Mouse (Mus musculus) gastrocnemius, adult 2 months (tissue): Measurements from ENCODE around the gene AI464131. TPM values are rescaled to one million over a fixed set of nuclear protein-coding genes. Genes with fewer than 3 reads are reported as not detected.
A peak's percentile ranks its signal among the peaks of the same experiment; 100 is the strongest.

ENCODE experiments used
- DNase-seq: peaks from one replicate; pipeline ENCODE4 v3.0.0; 2022
- H3K27ac ChIP-seq: fragments of 200-600 bp; 2 replicates; pipeline ENCODE4 v1.8.1; 2022; ENCODE audit warnings: mild to moderate bottlenecking
- H3K4me3 ChIP-seq: fragments of 200-600 bp; 2 replicates; pipeline ENCODE4 v1.8.1; 2022; ENCODE audit warnings: mild to moderate bottlenecking, moderate library complexity
- CTCF ChIP-seq: fragments of 200-600 bp; IDR thresholded peaks from 2 replicates; pipeline ENCODE4 v1.8.1; 2022; ENCODE audit warnings: antibody characterized with exemption, mild to moderate bottlenecking, moderate library complexity
- intact Hi-C: fragments of 180-260 bp; cut with DNase I; formaldehyde crosslinking; loops from one replicate; pipeline ENCODE4 v1.15.1; 2025
- total RNA-seq, 2 experiments: library from RNA; stranded (reverse); gene quantifications; 2 replicates each; pipeline ENCODE4 v1.2.3; 2021

AI464131 gene
- total RNA-seq, 2 experiments from 2014 or later, result 75.0 to 87.5 TPM

GRCm38 (mm10) chr4:41502171-41502940 lies 520 bp downstream of the AI464131 start:
- peak overlapping the region; percentile 99 for H3K27ac ChIP-seq
- no peak for TF ChIP-seq CTCF
- intact Hi-C loops, result loop anchor here (2.0 kb wide), 1 partner anchor 22 kb away; no protein-coding TSS in a partner anchor
- DNase-seq, result peak; percentile 82
- peak overlapping the region; percentile 87 for H3K4me3 ChIP-seq

GRCm38 (mm10) chr4:41500787-41501186 lies 2.1 kb downstream of the AI464131 start:
- no peak for TF ChIP-seq CTCF
- Histone ChIP-seq H3K27ac (peak overlapping the region; percentile 99), H3K4me3 (peak overlapping the region; percentile 87)
- DNase-seq, result peak; percentile 71
- intact Hi-C loops, result no loop called here

- DNase-seq, result peak; percentile 40
- H3K27ac ChIP-seq, result peak overlapping the region; percentile 99
- no peak for TF ChIP-seq CTCF
- intact Hi-C loops, result no loop called here
- H3K4me3 ChIP-seq, result peak overlapping the region; percentile 87
Measured at GRCm38 (mm10) chr4:41499619-41500018, 3.3 kb downstream of the AI464131 start.

DNA sequence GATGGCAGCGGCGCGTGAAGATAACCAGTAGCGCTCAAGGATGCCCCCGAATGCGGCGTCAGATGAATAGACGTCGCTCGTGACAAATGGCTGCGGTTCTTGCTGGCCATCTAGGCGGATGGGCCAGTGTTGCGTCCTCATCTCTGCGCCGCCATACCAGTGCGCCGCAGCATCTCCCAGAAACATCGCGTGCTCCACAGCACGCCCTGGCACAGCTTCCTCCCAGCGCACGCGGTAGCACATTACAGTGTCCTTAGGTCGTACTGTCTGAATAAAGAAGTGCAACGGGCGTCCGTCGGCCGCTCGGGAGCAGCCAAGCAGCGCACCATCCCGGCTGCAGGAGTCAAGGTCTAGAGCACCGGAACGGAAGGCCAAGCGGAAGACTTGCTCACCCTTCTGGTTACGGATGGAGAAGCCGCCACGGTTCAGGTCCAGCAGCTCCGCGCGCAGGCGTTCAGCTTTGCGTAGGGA lies 3.9 kb downstream of the AI464131 start:
- peak overlapping the region; percentile 99 for H3K27ac ChIP-seq
- TF ChIP-seq CTCF, result no peak
- DNase-seq, result no peak
- intact Hi-C loops, result no loop called here
- H3K4me3 ChIP-seq, result peak overlapping the region; percentile 87

- no peak for TF ChIP-seq CTCF
- DNase-seq, result peak; percentile 34
- intact Hi-C loops, result no loop called here
- Histone ChIP-seq H3K4me3 (peak overlapping the region; percentile 87), H3K27ac (0 out of 2 replicates have a peak overlapping the region, but pooled peaks have one; percentile 8)
Measured at GRCm38 (mm10) chr4:41497995-41498845, 4.7 kb downstream of the AI464131 start.

DNA sequence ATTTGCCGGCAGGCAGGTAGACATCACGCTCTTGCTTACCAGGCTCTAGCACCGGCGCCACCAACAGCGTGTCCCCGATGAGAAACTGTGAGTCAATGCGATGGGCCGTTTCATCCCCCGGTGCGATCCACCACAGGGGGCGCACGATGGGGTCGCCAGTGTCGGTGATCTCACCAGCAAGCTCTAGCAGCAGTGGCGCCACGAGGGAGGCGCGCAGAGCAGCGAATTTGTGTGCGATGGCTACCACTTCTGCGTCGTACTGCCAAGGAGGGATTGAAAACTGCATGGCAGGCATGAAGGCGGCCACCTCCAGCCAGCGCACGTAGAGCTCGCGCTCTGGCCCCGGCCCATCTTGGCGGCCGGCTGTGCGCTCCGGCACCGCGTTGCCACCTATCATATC lies 5.3 kb downstream of the AI464131 start:
- Histone ChIP-seq H3K4me3 (peak overlapping the region; percentile 87), H3K27ac (0 out of 2 replicates have a peak overlapping the region, but pooled peaks have one; percentile 6)
- TF ChIP-seq CTCF, result no peak
- DNase-seq, result peak; percentile 39
- intact Hi-C loops, result no loop called here

GRCm38 (mm10) chr4:41497046-41497445 lies 5.8 kb downstream of the AI464131 start:
- Histone ChIP-seq H3K27ac (0 out of 2 replicates have a peak overlapping the region, but pooled peaks have one; percentile 6), H3K4me3 (no peak overlapping the region; the same call in 1 of the 2 replicates)
- intact Hi-C loops, result no loop called here
- TF ChIP-seq CTCF, result no peak
- no peak for DNase-seq

GRCm38 (mm10) chr4:41495850-41496249 lies 7.0 kb downstream of the AI464131 start:
- no peak for TF ChIP-seq CTCF
- peak overlapping the region; percentile 50 for H3K27ac ChIP-seq
- intact Hi-C loops, result no loop called here
- DNase-seq, result peak; percentile 48
- peak overlapping the region; percentile 14; the same call in 1 of the 2 replicates for H3K4me3 ChIP-seq

- TF ChIP-seq CTCF, result no peak
- no peak overlapping the region; the same call in 1 of the 2 replicates for H3K4me3 ChIP-seq
- peak overlapping the region; percentile 50; the same call in 1 of the 2 replicates for H3K27ac ChIP-seq
- intact Hi-C loops, result no loop called here
- peak; percentile 33 for DNase-seq
Measured at GRCm38 (mm10) chr4:41495076-41495475, 7.8 kb downstream of the AI464131 start.

GRCm38 (mm10) chr4:41494378-41494777 lies 8.5 kb downstream of the AI464131 start:
- intact Hi-C loops, result no loop called here
- no peak for TF ChIP-seq CTCF
- peak overlapping the region; percentile 21; the same call in 1 of the 2 replicates for H3K27ac ChIP-seq
- no peak overlapping the region for H3K4me3 ChIP-seq
- DNase-seq, result no peak

DNA sequence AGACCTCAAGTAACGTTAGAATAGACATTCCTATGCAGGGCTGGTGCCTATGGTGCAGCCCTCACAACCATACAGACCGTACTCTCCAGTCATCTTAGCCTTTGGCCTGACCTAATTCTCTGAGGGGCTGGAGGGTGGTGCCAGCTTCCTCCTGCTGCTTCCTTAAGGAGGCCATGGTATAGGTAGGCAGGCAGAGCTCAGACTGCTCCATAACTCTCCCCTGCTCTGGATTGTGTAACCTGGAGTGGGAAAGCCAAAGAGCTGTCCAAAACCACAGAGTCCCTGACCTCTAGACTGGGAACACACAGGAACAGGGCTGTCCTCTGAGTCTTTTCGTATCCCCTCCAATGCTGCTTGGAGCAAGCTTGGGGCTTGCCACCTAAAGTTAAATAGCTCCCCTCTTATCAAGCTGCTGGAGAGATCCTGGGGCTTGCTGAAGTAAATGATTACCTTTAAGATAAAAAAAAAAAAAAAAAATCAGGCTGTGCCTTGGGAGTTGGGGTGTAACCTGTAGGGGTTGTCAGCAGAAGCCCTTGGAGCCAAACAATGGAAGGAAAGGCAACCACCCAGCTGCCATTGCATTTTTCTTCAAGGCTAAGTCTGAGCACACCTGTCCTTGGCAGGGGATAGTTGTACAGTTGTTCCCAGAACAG lies 9.3 kb downstream of the AI464131 start:
- H3K27ac ChIP-seq, result no peak overlapping the region
- no peak for DNase-seq
- intact Hi-C loops, result no loop called here
- H3K4me3 ChIP-seq, result no peak overlapping the region
- no peak for TF ChIP-seq CTCF

- H3K4me3 ChIP-seq, result no peak overlapping the region
- DNase-seq, result no peak
- intact Hi-C loops, result no loop called here
- TF ChIP-seq CTCF, result no peak
- no peak overlapping the region for H3K27ac ChIP-seq
Measured at GRCm38 (mm10) chr4:41492951-41493350, 9.9 kb downstream of the AI464131 start.
